In genomic region chr2:115855511-115856400, GRCm38 (mm10) we compare ENCODE assay signal across 9 mouse cellular contexts.
A peak's percentile ranks its signal among the peaks of the same experiment; 100 is the strongest.
DNase-seq lines count a peak whose midpoint lies in the region; ATAC-seq and TF ChIP-seq lines count a peak whose summit lies in the region.
"Had no signal": no experiment of that assay in that cellular context is flagged by ENCODE, and none has a peak within 500 bp of the region (broad histone marks: within the 10 kb centered on the region; RNA-seq: fewer than 3 reads in every experiment).

No protein-coding gene starts in this region.

- TF ChIP-seq EP300 in MEL (IDR thresholded peaks at IDR 0.05; ENCODE audit: low read depth in 1 of 2, low read length in 2 of 2) = no peak

- H3K27me3 ChIP-seq in MEL (ENCODE audit: control insufficient read depth in 1 of 2, insufficient read depth in 2 of 2, low read length in 2 of 2) = no peaks in the 10 kb centered on the region
- peaks cover 73% of the 10 kb centered on the region for H3K27me3 ChIP-seq in hindbrain, embryonic 10.5 days (ENCODE audit: insufficient read depth, poor library complexity, severe bottlenecking)
- H3K27me3 ChIP-seq in lung, embryonic 14.5 days (ENCODE audit: insufficient read depth, low read length) = peaks cover 78% of the 10 kb centered on the region

- WGBS in hindbrain, embryonic 10.5 days = 1% methylated on average over 33 of the region's 33 CpGs
- whole genome bisulfite sequencing in lung, embryonic 14.5 days = 1% methylated on average over 33 of the region's 33 CpGs

- DNase-seq in MEL (ENCODE audit: low read depth, low spot score) = peak; percentile 92
- DNase-seq in cerebellum, adult 18-20 months = peak; percentile 40 to 51
- DNase-seq in frontal cortex, adult 2 months (ENCODE audit: extremely low spot score in 1 of 2, low spot score in 1 of 2) = peak; percentile 74 to 91
- DNase-seq in hindbrain, embryonic 10.5 days (ENCODE audit: low spot score) = peak; percentile 87
- DNase-seq in layer of hippocampus, adult 9-10 months (ENCODE audit: low spot score) = peak; percentile 43
- DNase-seq in lung, embryonic 14.5 days = peak; percentile 94
- DNase-seq in ovary, adult 18-20 months (ENCODE audit: low spot score) = peak; percentile 50
- peak; percentile 70 for DNase-seq in thymus, postnatal 14 days

- H3K9me3 ChIP-seq in MEL (replicated peaks; ENCODE audit: insufficient read depth, low read length) = no peaks in the 10 kb centered on the region
- H3K9me3 ChIP-seq in hindbrain, embryonic 10.5 days = no peaks in the 10 kb centered on the region
- no peaks in the 10 kb centered on the region for H3K9me3 ChIP-seq in lung, embryonic 14.5 days (ENCODE audit: low read depth, low read length)

- no peak overlapping the region for H3K27ac ChIP-seq in MEL (ENCODE audit: control insufficient read depth, low read depth, low read length)
- H3K27ac ChIP-seq in hindbrain, embryonic 10.5 days = peak overlapping the region; percentile 93
- H3K27ac ChIP-seq in lung, embryonic 14.5 days (ENCODE audit: low read depth) = no peak overlapping the region
- H3K27ac ChIP-seq: macrophage had no signal

- ATAC-seq in lung, embryonic 14.5 days (ENCODE audit: insufficient read depth) = peak; percentile 67

- no peak for TF ChIP-seq POLR2A in MEL (IDR thresholded peaks at IDR 0.05; ENCODE audit: control insufficient read depth in 1 of 2, insufficient read depth in 1 of 2, low read depth in 1 of 2, low read length in 2 of 2, poor library complexity in 1 of 2)

- H3K9ac ChIP-seq in MEL (ENCODE audit: control insufficient read depth, low read depth, low read length, poor library complexity, severe bottlenecking) = peak overlapping the region; percentile 51
- H3K9ac ChIP-seq in lung, embryonic 14.5 days = no peak overlapping the region

- peak; percentile 88 for TF ChIP-seq RAD21 in MEL (IDR thresholded peaks at IDR 0.05; ENCODE audit: low read depth, low read length)

- H3K4me1 ChIP-seq in MEL (ENCODE audit: control insufficient read depth in 1 of 2, insufficient read depth in 2 of 2, low read length in 2 of 2) = 0 out of 4 replicates have a peak, but pooled peaks cover 0 to under 1% of the 10 kb centered on the region in 2 experiments
- peaks cover 76% of the 10 kb centered on the region for H3K4me1 ChIP-seq in hindbrain, embryonic 10.5 days (replicated peaks)
- peaks cover 8% of the 10 kb centered on the region for H3K4me1 ChIP-seq in lung, embryonic 14.5 days (ENCODE audit: insufficient read depth)

- H3K79me2 ChIP-seq in MEL (ENCODE audit: control insufficient read depth, insufficient read depth, low read length, poor library complexity) = no peaks in the 10 kb centered on the region

- peaks cover 0 to under 1% of the 10 kb centered on the region in 2 experiments; a peak in 1 of 4 replicates for H3K36me3 ChIP-seq in MEL (ENCODE audit: control insufficient read depth in 1 of 2, insufficient read depth in 2 of 2, low read length in 2 of 2)
- H3K36me3 ChIP-seq in hindbrain, embryonic 10.5 days = no peaks in the 10 kb centered on the region
- H3K36me3 ChIP-seq in lung, embryonic 14.5 days (ENCODE audit: insufficient read depth) = no peaks in the 10 kb centered on the region

- H3K4me2 ChIP-seq in lung, embryonic 14.5 days = peak overlapping the region; percentile 66

- TF ChIP-seq CTCF in MEL (IDR thresholded peaks at IDR 0.05 in 2 of 3, conservative IDR thresholded peaks at IDR 0.05 in 1 of 3; ENCODE audit: control insufficient read depth in 1 of 3, insufficient read depth in 1 of 3, low read depth in 2 of 3, low read length in 3 of 3, poor library complexity in 1 of 3, severe bottlenecking in 1 of 3) = peak; percentile 54 to 97 (median 90)
- TF ChIP-seq CTCF in lung, embryonic 14.5 days (IDR thresholded peaks at IDR 0.05; ENCODE audit: low read depth) = peak; percentile 95

- H3K4me3 ChIP-seq in MEL (ENCODE audit: control insufficient read depth in 1 of 2, insufficient read depth in 1 of 2, low read depth in 2 of 2, low read length in 2 of 2) = peak overlapping the region; percentile 64 to 75
- H3K4me3 ChIP-seq in hindbrain, embryonic 10.5 days = peak overlapping the region; percentile 52
- H3K4me3 ChIP-seq in lung, embryonic 14.5 days (ENCODE audit: low read depth, low read length) = peak overlapping the region; percentile 32

TF ChIP-seq in MEL, 35 proteins besides CTCF, POLR2A, EP300 and RAD21:
- TF ChIP-seq SIN3A (IDR thresholded peaks at IDR 0.05; ENCODE audit: low read length) (peak; percentile 34; the same call in 1 of the 2 replicates), HCFC1 (IDR thresholded peaks at IDR 0.05; ENCODE audit: low read depth, low read length) (no peak), SMC3 (IDR thresholded peaks at IDR 0.05; ENCODE audit: low read depth, low read length) (peak; percentile 97), MAZ (IDR thresholded peaks at IDR 0.05; ENCODE audit: low read depth, low read length) (peak; percentile 71; the same call in 1 of the 2 replicates), E2F4 (IDR thresholded peaks at IDR 0.05; ENCODE audit: borderline replicate concordance, low read depth, low read length) (no peak), USF1 (IDR thresholded peaks at IDR 0.05; ENCODE audit: low read depth, low read length) (no peak), TBP (IDR thresholded peaks at IDR 0.05; ENCODE audit: low read depth, low read length) (no peak), ZC3H11A (IDR thresholded peaks at IDR 0.05; ENCODE audit: low read depth, low read length) (peak; percentile 92), POLR2AphosphoS2 (IDR thresholded peaks at IDR 0.05; ENCODE audit: low read length) (no peak), NRF1 (IDR thresholded peaks at IDR 0.05; ENCODE audit: insufficient read depth, low read depth, low read length, poor library complexity, severe bottlenecking) (peak; percentile 52; the same call in 1 of the 2 replicates), GATA1 (IDR thresholded peaks at IDR 0.05; ENCODE audit: low read depth, low read length) (no peak), KAT2A (conservative IDR thresholded peaks at IDR 0.05; ENCODE audit: low read depth, low read length) (no peak), CHD1 (IDR thresholded peaks at IDR 0.05; ENCODE audit: low read depth, low read length) (no peak)

Comparison
In these comparisons a context has a peak if more than half of its experiments do, and no peak if none do; other contexts are left out.
1. DNase-seq: peak in every context shown above with its lines; median percentile 94 in lung, embryonic 14.5 days; 92 in MEL; 87 in hindbrain, embryonic 10.5 days; 82 in frontal cortex, adult 2 months; 70 in thymus, postnatal 14 days; 50 in ovary, adult 18-20 months; 46 in cerebellum, adult 18-20 months; 43 in layer of hippocampus, adult 9-10 months.